Mouse (Mus musculus) liver, embryonic 12.5 days (tissue): ENCODE results near the gene Krt23. TPM values are rescaled to one million over a fixed set of nuclear protein-coding genes. Genes with fewer than 3 reads are reported as not detected.
A peak's percentile ranks its signal among the peaks of the same experiment; 100 is the strongest.

Experiments used
- ATAC-seq: fragments of 200-750 bp; cut with Nextera tagmentation; 2 replicates; pipeline ENCODE4 v1.8.0; 2017; ENCODE audit warnings: moderate number of reproducible peaks, mild to moderate bottlenecking, moderate library complexity
- H3K27ac ChIP-seq: fragments of 300-500 bp; sonication (generic); 2 replicates; pipeline ENCODE4 v1.5.1; 2016; ENCODE audit warnings: mild to moderate bottlenecking
- H3K27me3 ChIP-seq: fragments of 300-500 bp; sonication (generic); replicated peaks from 2 replicates; pipeline ENCODE4 v1.6.1; 2016; ENCODE audit warnings: mild to moderate bottlenecking, moderate library complexity
- H3K36me3 ChIP-seq: fragments of 300-500 bp; sonication (generic); 2 replicates; pipeline ENCODE4 v1.6.1; 2016; ENCODE audit warnings: mild to moderate bottlenecking, moderate library complexity
- H3K4me1 ChIP-seq: fragments of 300-500 bp; sonication (generic); 2 replicates; pipeline ENCODE4 v1.6.1; 2016
- H3K4me2 ChIP-seq: fragments of 300-500 bp; sonication (generic); 2 replicates; pipeline ENCODE4 v1.6.1; 2016; ENCODE audit warnings: mild to moderate bottlenecking, moderate library complexity
- H3K4me3 ChIP-seq: fragments of 300-500 bp; sonication (generic); 2 replicates; pipeline ENCODE4 v1.5.1; 2016; ENCODE audit warnings: mild to moderate bottlenecking, moderate library complexity
- H3K9ac ChIP-seq: fragments of 300-500 bp; sonication (generic); 2 replicates; pipeline ENCODE4 v1.6.1; 2016; ENCODE audit warnings: mild to moderate bottlenecking, moderate library complexity
- H3K9me3 ChIP-seq: fragments of 300-500 bp; sonication (generic); replicated peaks from 2 replicates; pipeline ENCODE4 v1.6.1; 2016; ENCODE audit warnings: mild to moderate bottlenecking, moderate library complexity
- WGBS: fragments of 180-500 bp; shearing (Covaris S2); methylation state at CpG from one replicate; pipeline ENCODE4 v1.1.7; 2016; ENCODE audit not compliant: insufficient replicate concordance; 5-methylcytosine and 5-hydroxymethylcytosine counted together
- polyA plus RNA-seq: library from polyadenylated mRNA; unstranded; fragments of >200 nt; fragmentation: Nextera tagmentation; extraction: Ambion mirVana; gene quantifications from 2 replicates; pipeline ENCODE4 v1.2.1, GENCODE M21; 2016

Krt23 gene
- polyA plus RNA-seq, 1 experiment from 2014 or later, result 0.20 TPM

DNA sequence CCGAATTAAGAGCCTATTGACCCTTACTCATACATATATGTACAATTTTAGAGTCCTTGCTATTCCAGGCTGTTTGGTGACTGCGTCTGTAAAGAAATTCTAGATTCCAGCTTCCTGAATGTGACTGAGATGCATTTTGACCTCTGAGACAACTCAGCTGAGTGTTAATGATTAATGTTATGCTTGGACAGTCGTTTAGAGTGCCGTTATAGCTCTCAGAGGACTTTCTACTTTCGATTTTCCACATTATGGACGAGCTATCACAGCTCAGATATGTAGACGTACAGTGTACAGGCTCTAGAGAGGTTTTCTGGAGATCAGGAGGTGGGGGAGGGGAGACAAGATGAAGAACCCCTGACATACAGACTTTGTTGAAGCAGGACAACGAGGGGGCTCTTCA is 51.7 kb downstream of the Krt23 start:
- Histone ChIP-seq H3K4me1 (0 out of 2 replicates have a peak, but pooled peaks cover 3% of the 10 kb centered on the region), H3K4me2 (no peak overlapping the region), H3K9ac (no peak overlapping the region), H3K36me3 (no peaks in the 10 kb centered on the region), H3K9me3 (no peaks in the 10 kb centered on the region), H3K4me3 (no peak overlapping the region), H3K27me3 (no peaks in the 10 kb centered on the region), H3K27ac (no peak overlapping the region)
- ATAC-seq, result no peak
- WGBS, result 35% methylated on average over 8 of the region's 8 CpGs

DNA sequence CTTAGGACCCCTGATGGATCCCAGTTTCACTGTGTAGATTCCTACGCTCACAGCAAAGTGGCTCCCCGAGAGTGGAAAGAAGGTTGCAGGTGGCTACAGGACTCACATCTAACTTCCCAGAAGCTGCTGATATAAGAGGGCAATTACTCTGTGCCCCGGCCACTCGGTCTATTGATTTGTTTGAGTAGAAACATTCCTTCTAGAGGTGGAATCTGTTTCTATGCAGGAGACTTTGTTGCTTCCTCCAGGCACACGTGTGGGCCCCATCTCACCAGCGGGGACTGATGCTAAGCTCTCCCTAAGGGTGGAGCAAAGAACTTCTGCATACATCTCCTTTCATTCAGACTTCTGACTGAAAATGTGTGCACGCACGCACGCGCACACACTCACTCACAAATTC is 53.5 kb downstream of the Krt23 start:
- Histone ChIP-seq H3K9me3 (no peaks in the 10 kb centered on the region), H3K27me3 (no peaks in the 10 kb centered on the region), H3K4me2 (no peak overlapping the region), H3K4me3 (no peak overlapping the region), H3K9ac (no peak overlapping the region), H3K27ac (no peak overlapping the region), H3K36me3 (no peaks in the 10 kb centered on the region), H3K4me1 (0 out of 2 replicates have a peak, but pooled peaks cover 3% of the 10 kb centered on the region)
- 63% methylated on average over 10 of the region's 10 CpGs for WGBS
- no peak for ATAC-seq

DNA sequence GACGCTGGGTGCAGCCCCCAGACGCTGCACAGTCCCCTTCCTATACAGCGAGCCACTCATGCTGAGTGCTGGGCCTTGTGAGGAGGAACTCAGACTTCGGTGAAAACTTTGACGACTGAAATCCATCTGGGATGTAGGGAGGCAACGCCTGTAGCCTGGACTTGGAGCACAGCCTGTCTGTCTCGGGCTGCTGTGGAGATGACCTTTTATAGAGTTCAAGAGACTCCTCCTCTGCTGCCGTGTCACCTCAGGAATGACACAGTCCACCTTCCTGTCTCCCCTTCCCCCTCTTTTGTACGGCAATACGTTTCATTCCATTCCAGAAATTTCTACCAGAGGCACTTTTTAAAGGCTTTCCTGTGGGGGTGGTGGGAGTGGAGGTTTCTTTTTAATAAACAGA is 55.0 kb downstream of the Krt23 start, which contains the start of gene Krt20:
Krt20 (minus strand) TSS at position 179 of the 400 bp plus-strand sequence.
- H3K4me1 ChIP-seq, result 0 out of 2 replicates have a peak, but pooled peaks cover 3% of the 10 kb centered on the region
- WGBS, result 48% methylated on average over 10 of the region's 10 CpGs
- peak within 1 kb of the TSS; percentile 28 for H3K4me3 ChIP-seq
- peak within 1 kb of the TSS; percentile 29 for H3K4me2 ChIP-seq
- H3K9ac ChIP-seq, result no peak within 1 kb of the TSS
- H3K27me3 ChIP-seq, result no peaks in the 10 kb centered on the region
- H3K27ac ChIP-seq, result no peak within 1 kb of the TSS
- no peak for ATAC-seq
- no peaks in the 10 kb centered on the region for H3K9me3 ChIP-seq
- no peaks in the 10 kb centered on the region for H3K36me3 ChIP-seq

DNA sequence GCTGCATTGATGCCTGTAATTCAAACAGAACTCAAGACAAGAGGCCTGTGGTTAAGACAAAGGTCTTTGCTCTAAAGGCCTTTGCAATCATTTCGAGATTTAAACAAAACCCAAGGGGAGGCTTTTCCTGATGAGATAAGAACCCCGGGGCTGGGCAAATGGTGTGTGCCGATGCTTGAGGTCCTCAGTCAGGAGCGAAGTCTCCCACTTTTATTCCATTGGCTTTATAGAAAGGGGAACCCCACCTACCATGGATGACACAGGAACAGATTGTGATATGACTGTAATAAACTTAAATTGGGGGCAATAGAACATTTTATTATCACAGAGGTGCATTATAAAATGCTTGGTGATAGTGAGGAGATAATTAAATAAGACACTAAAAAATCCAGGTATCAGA is 56.3 kb downstream of the Krt23 start:
- Histone ChIP-seq H3K4me1 (0 out of 2 replicates have a peak, but pooled peaks cover 3% of the 10 kb centered on the region), H3K27me3 (no peaks in the 10 kb centered on the region), H3K9ac (no peak overlapping the region), H3K4me2 (peak overlapping the region; percentile 29), H3K27ac (no peak overlapping the region), H3K36me3 (no peaks in the 10 kb centered on the region), H3K9me3 (no peaks in the 10 kb centered on the region), H3K4me3 (peak overlapping the region; percentile 13)
- 55% methylated on average over 4 of the region's 4 CpGs for WGBS
- ATAC-seq, result no peak

DNA sequence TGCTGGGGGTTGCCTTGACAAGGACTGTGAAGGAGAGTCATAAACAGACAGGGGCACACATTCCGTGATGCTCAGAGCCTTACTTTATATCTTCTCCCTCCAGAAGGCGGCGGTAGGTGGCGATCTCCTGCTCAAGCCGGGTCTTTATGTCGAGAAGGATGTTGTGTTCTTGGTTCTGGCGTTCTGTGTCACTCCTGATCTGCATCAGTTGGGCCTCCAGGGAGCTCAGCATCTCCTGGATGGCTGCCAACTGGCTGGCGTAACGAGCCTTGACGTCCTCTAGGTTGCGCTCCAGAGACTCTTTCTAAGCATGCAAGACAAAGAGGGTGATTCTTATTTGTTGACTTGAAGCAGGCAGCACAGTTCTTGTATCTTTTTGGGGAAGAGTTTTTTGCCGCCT is 62.3 kb downstream of the Krt23 start:
- no peaks in the 10 kb centered on the region for H3K27me3 ChIP-seq
- ATAC-seq, result no peak
- H3K4me2 ChIP-seq, result no peak overlapping the region
- H3K27ac ChIP-seq, result no peak overlapping the region
- H3K4me3 ChIP-seq, result no peak overlapping the region
- 50% methylated on average over 12 of the region's 12 CpGs for whole genome bisulfite sequencing
- H3K9me3 ChIP-seq, result no peaks in the 10 kb centered on the region
- no peaks in the 10 kb centered on the region for H3K4me1 ChIP-seq
- H3K9ac ChIP-seq, result no peak overlapping the region
- no peaks in the 10 kb centered on the region for H3K36me3 ChIP-seq

Other genes starting within 250 kb of the Krt23 start
- 0.04 and 0.08 TPM in 2 replicates for gene Krt222, start 249.1 kb downstream of the Krt23 start, polyA plus RNA-seq
- gene Krt24, start 207.9 kb downstream of the Krt23 start, polyA plus RNA-seq, result not detected in 2 replicates
- not detected in 2 replicates for gene Krt25, start 170.2 kb downstream of the Krt23 start, polyA plus RNA-seq
- not detected in 2 replicates for gene Krt26, start 155.2 kb downstream of the Krt23 start, polyA plus RNA-seq
- gene Krt27, start 142.0 kb downstream of the Krt23 start, polyA plus RNA-seq, result not detected in 2 replicates
- 0.07 and 0.11 TPM in 2 replicates for gene Krt28, start 118.2 kb downstream of the Krt23 start, polyA plus RNA-seq
- gene Krt10, start 103.8 kb downstream of the Krt23 start, polyA plus RNA-seq, result 5.2 and 6.1 TPM in 2 replicates
- 0.06 TPM in 1 of 2 replicates, not detected in the other for gene Krt12, start 70.9 kb downstream of the Krt23 start, polyA plus RNA-seq
- gene Krt20, start 55.0 kb downstream of the Krt23 start, polyA plus RNA-seq, result 23.5 and 24.6 TPM in 2 replicates
- not detected in 2 replicates for gene Krt39, start 28.2 kb upstream of the Krt23 start, polyA plus RNA-seq
- gene Krt40, start 50.0 kb upstream of the Krt23 start, polyA plus RNA-seq, result not detected in 2 replicates
- gene Krtap3-3, start 57.7 kb upstream of the Krt23 start, polyA plus RNA-seq, result not detected in 2 replicates
- not detected in 2 replicates for gene Krtap3-2, start 63.7 kb upstream of the Krt23 start, polyA plus RNA-seq
- not detected in 2 replicates for gene Gm11939, start 66.3 kb upstream of the Krt23 start, polyA plus RNA-seq
- not detected in 2 replicates for gene Krtap3-1, start 73.5 kb upstream of the Krt23 start, polyA plus RNA-seq
- gene Krtap1-5, start 87.9 kb upstream of the Krt23 start, polyA plus RNA-seq, result not detected in 2 replicates
- gene Krtap1-4, start 90.5 kb upstream of the Krt23 start, polyA plus RNA-seq, result not detected in 2 replicates
- gene Krtap1-3, start 98.2 kb upstream of the Krt23 start, polyA plus RNA-seq, result not detected in 2 replicates
- not detected in 2 replicates for gene Krtap9-3, start 105.0 kb upstream of the Krt23 start, polyA plus RNA-seq
- not detected in 2 replicates for gene Gm11938, start 110.2 kb upstream of the Krt23 start, polyA plus RNA-seq
- gene Gm11937, start 117.1 kb upstream of the Krt23 start, polyA plus RNA-seq, result not detected in 2 replicates
- not detected in 2 replicates for gene Krtap2-4, start 121.7 kb upstream of the Krt23 start, polyA plus RNA-seq
- not detected in 2 replicates for gene Gm11562, start 127.3 kb upstream of the Krt23 start, polyA plus RNA-seq
- not detected in 2 replicates for gene Krtap4-1, start 135.1 kb upstream of the Krt23 start, polyA plus RNA-seq
- gene Krtap4-2, start 141.9 kb upstream of the Krt23 start, polyA plus RNA-seq, result not detected in 2 replicates
- gene Krtap4-7, start 151.0 kb upstream of the Krt23 start, polyA plus RNA-seq, result not detected in 2 replicates
- gene Gm11555, start 157.1 kb upstream of the Krt23 start, polyA plus RNA-seq, result not detected in 2 replicates
- gene Gm11563, start 165.8 kb upstream of the Krt23 start, polyA plus RNA-seq, result not detected in 2 replicates
- not detected in 2 replicates for gene Krtap4-6, start 172.8 kb upstream of the Krt23 start, polyA plus RNA-seq
- gene Gm14190, start 197.6 kb upstream of the Krt23 start, polyA plus RNA-seq, result not detected in 2 replicates
- gene Gm14180, start 241.2 kb upstream of the Krt23 start, polyA plus RNA-seq, result not detected in 2 replicates